ENCODE assay signal across 12 mouse cellular contexts in the genomic region with DNA sequence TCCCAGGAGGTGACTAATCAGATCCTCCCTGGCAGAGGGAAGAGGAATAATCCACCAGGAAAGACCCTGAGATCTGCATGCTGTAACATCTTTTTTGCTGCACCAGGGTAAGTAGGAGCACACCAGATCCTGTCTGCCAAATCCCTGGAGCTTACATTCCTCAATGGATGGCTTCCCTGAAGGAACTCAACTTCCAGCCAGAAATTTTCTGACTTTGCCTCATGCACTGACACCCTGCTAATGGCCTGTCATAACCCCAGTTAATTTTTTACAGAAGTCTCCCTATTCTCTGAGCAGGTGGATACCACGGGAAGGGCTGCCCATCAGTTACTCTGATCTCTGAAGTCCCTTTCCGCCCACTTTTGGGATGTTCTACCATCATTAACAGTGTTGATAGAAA.
"Had no signal": no experiment of that assay in that cellular context is flagged by ENCODE, and none has a peak within 500 bp of the region (broad histone marks: within the 10 kb centered on the region; RNA-seq: fewer than 3 reads in every experiment).

No protein-coding gene starts in this region.

- H3K4me3 ChIP-seq: limb, embryonic 13.5 days; liver, embryonic 15.5 days; megakaryocyte, embryonic 14.5 days; midbrain, embryonic 12.5 days had no signal

- DNase-seq: layer of hippocampus, adult 9-11 months; layer of hippocampus, postnatal 36 days; left cerebral cortex, postnatal 4 days; lung, embryonic 14.5 days; lung, postnatal 14 days; right cerebral cortex, adult 18-20 months; thymus, postnatal 4 days had no signal

- H3K27ac ChIP-seq: limb, embryonic 13.5 days; liver, embryonic 15.5 days; macrophage; midbrain, embryonic 12.5 days had no signal
